8 mouse cellular contexts compared by ENCODE assay signal in genomic region chr5:30915456-30915855, GRCm38 (mm10). TPM values are rescaled to one million over a fixed set of nuclear protein-coding genes. Genes with fewer than 3 reads are reported as not detected.
DNase-seq lines count a peak whose midpoint lies in the region; ATAC-seq and TF ChIP-seq lines count a peak whose summit lies in the region.

No protein-coding gene starts in this region.

- no peak for DNase-seq in kidney, adult 2 months
- no peak for DNase-seq in kidney, adult 9 months
- DNase-seq in left cerebral cortex, postnatal 25 days (ENCODE audit: low spot score in 2 of 2) = no peak
- no peak for DNase-seq in left cerebral cortex, adult 11 months (ENCODE audit: low spot score)
- DNase-seq in layer of hippocampus, postnatal 25 days (ENCODE audit: extremely low spot score in 1 of 2, low spot score in 1 of 2) = no peak

- 0 out of 2 replicates have a peak overlapping the region, but pooled peaks have one; percentile 37 for H3K9ac ChIP-seq in forebrain, embryonic 13.5 days
- H3K9ac ChIP-seq in limb, embryonic 13.5 days = peak overlapping the region; percentile 89

- ATAC-seq in forebrain, embryonic 13.5 days = peak; percentile 58
- ATAC-seq in limb, embryonic 13.5 days (ENCODE audit: low FRiP score, low read depth) = peak; percentile 3; the same call in 1 of the 2 replicates

- no peaks in the 10 kb centered on the region for H3K36me3 ChIP-seq in kidney, adult 2 months (ENCODE audit: control insufficient read depth, insufficient read depth, low read length)
- no peaks in the 10 kb centered on the region for H3K36me3 ChIP-seq in forebrain, embryonic 13.5 days (ENCODE audit: poor library complexity, severe bottlenecking)
- peaks cover 39% of the 10 kb centered on the region for H3K36me3 ChIP-seq in limb, embryonic 13.5 days

- peak overlapping the region; percentile 8; the same call in 1 of the 2 replicates for H3K4me3 ChIP-seq in kidney, adult 2 months (ENCODE audit: insufficient read depth, low read depth, low read length)
- H3K4me3 ChIP-seq in forebrain, embryonic 13.5 days = no peak overlapping the region
- H3K4me3 ChIP-seq in limb, embryonic 13.5 days = peak overlapping the region; percentile 65
- H3K4me3 ChIP-seq in olfactory bulb, adult 2 months (ENCODE audit: insufficient read depth, low read depth, low read length) = no peak overlapping the region

- no peak for TF ChIP-seq POLR2A in kidney, adult 2 months (IDR thresholded peaks at IDR 0.05; ENCODE audit: low read depth, low read length)
- TF ChIP-seq POLR2A in olfactory bulb, adult 2 months (IDR thresholded peaks at IDR 0.05; ENCODE audit: insufficient read depth, low read depth, low read length) = no peak

- H3K9me3 ChIP-seq in forebrain, embryonic 13.5 days (replicated peaks) = no peaks in the 10 kb centered on the region
- no peaks in the 10 kb centered on the region for H3K9me3 ChIP-seq in limb, embryonic 13.5 days

- no peak for TF ChIP-seq CTCF in kidney, adult 2 months (conservative IDR thresholded peaks at IDR 0.05; ENCODE audit: insufficient read depth, insufficient read length, low read depth, low read length)
- no peak for TF ChIP-seq CTCF in olfactory bulb, adult 2 months (IDR thresholded peaks at IDR 0.05; ENCODE audit: insufficient read depth, low read depth, low read length)

- 34% methylated on average over 9 of the region's 9 CpGs for WGBS in kidney, adult 2 months
- 65% methylated on average over 9 of the region's 9 CpGs for WGBS in forebrain, embryonic 13.5 days
- WGBS in limb, embryonic 13.5 days = 42% methylated on average over 9 of the region's 9 CpGs
- WGBS in olfactory bulb, adult 2 months = 70% methylated on average over 9 of the region's 9 CpGs

- H3K4me2 ChIP-seq in forebrain, embryonic 13.5 days = peak overlapping the region; percentile 28
- H3K4me2 ChIP-seq in limb, embryonic 13.5 days (replicated peaks) = peak overlapping the region; percentile 99

- H3K27me3 ChIP-seq in kidney, adult 2 months (replicated peaks; ENCODE audit: control insufficient read depth, insufficient read depth, low read length) = no peaks in the 10 kb centered on the region
- H3K27me3 ChIP-seq in forebrain, embryonic 13.5 days = no peaks in the 10 kb centered on the region
- H3K27me3 ChIP-seq in limb, embryonic 13.5 days = no peaks in the 10 kb centered on the region

- intact Hi-C loops in left cerebral cortex, postnatal 25 days (cut with DNase I) = no loop called here

- H3K4me1 ChIP-seq in kidney, adult 2 months (ENCODE audit: control insufficient read depth, insufficient read depth, low read length) = peaks cover 21% of the 10 kb centered on the region
- peaks cover 44% of the 10 kb centered on the region for H3K4me1 ChIP-seq in forebrain, embryonic 13.5 days
- H3K4me1 ChIP-seq in limb, embryonic 13.5 days = peaks cover 89% of the 10 kb centered on the region
- H3K4me1 ChIP-seq in olfactory bulb, adult 2 months (ENCODE audit: control insufficient read depth, insufficient read depth, low read length) = peaks cover 17% of the 10 kb centered on the region

- peak overlapping the region; percentile 27 for H3K27ac ChIP-seq in kidney, adult 2 months (ENCODE audit: insufficient read depth, low read depth, low read length)
- peak overlapping the region; percentile 31; the same call in 1 of the 2 replicates for H3K27ac ChIP-seq in forebrain, embryonic 13.5 days
- H3K27ac ChIP-seq in limb, embryonic 13.5 days = peak overlapping the region; percentile 99
- H3K27ac ChIP-seq in olfactory bulb, adult 2 months (ENCODE audit: insufficient read depth, low read depth, low read length) = 0 out of 2 replicates have a peak overlapping the region, but pooled peaks have one; percentile 6

RNA-seq across cellular contexts. Expression of gene Emilin1, which starts 2.3 kb away (rescaled TPM):
- polyA plus RNA-seq in kidney, adult 2 months (2012; rRNA removed) = 55.6 and 63.8 TPM in 2 replicates
- polyA plus RNA-seq in forebrain, embryonic 13.5 days (2015; fragmentation: Nextera tagmentation; extraction: Ambion mirVana) = 10.3 and 15.7 TPM in 2 replicates
- 279 and 281 TPM in 2 replicates for polyA plus RNA-seq in limb, embryonic 13.5 days (2015; fragmentation: Nextera tagmentation; extraction: Ambion mirVana)
- polyA plus RNA-seq in olfactory bulb, adult 2 months (2012; ENCODE audit: insufficient read depth, insufficient read length, low replicate concordance, missing spikeins) = not detected in 2 replicates
- 1 to 10 TPM; 2.1 to 2.3 TPM for total RNA-seq in left cerebral cortex, postnatal 25 days (2021)
- total RNA-seq in layer of hippocampus, postnatal 25 days (2021) = 1 to 10 TPM; 2.5 to 3.4 TPM

RNA-seq across cellular contexts. Expression of gene Khk, which starts 5.8 kb away (rescaled TPM):
- polyA plus RNA-seq in kidney, adult 2 months (2012; rRNA removed) = 1,147 and 1,266 TPM in 2 replicates
- polyA plus RNA-seq in forebrain, embryonic 13.5 days (2015; fragmentation: Nextera tagmentation; extraction: Ambion mirVana) = 3.3 and 7.6 TPM in 2 replicates
- 20.0 and 22.6 TPM in 2 replicates for polyA plus RNA-seq in limb, embryonic 13.5 days (2015; fragmentation: Nextera tagmentation; extraction: Ambion mirVana)
- polyA plus RNA-seq in olfactory bulb, adult 2 months (2012; ENCODE audit: insufficient read depth, insufficient read length, low replicate concordance, missing spikeins) = not detected in 2 replicates
- 10 to 100 TPM; 15.1 to 15.9 TPM for total RNA-seq in left cerebral cortex, postnatal 25 days (2021)
- 10 to 100 TPM; 12.3 to 15.5 TPM for total RNA-seq in layer of hippocampus, postnatal 25 days (2021)

RNA-seq across cellular contexts. Expression of gene Ost4, which starts 7.9 kb away (rescaled TPM):
- 377 and 422 TPM in 2 replicates for polyA plus RNA-seq in kidney, adult 2 months (2012; rRNA removed)
- 325 and 333 TPM in 2 replicates for polyA plus RNA-seq in forebrain, embryonic 13.5 days (2015; fragmentation: Nextera tagmentation; extraction: Ambion mirVana)
- 408 and 424 TPM in 2 replicates for polyA plus RNA-seq in limb, embryonic 13.5 days (2015; fragmentation: Nextera tagmentation; extraction: Ambion mirVana)
- polyA plus RNA-seq in olfactory bulb, adult 2 months (2012; ENCODE audit: insufficient read depth, insufficient read length, low replicate concordance, missing spikeins) = not detected in 2 replicates
- 100 to 1,000 TPM in 1 of 2 experiments, 10 to 100 TPM in 1; 98.1 to 103 TPM for total RNA-seq in left cerebral cortex, postnatal 25 days (2021)
- total RNA-seq in layer of hippocampus, postnatal 25 days (2021) = 100 to 1,000 TPM in 1 of 2 experiments, 10 to 100 TPM in 1; 92.7 to 101 TPM

RNA-seq across cellular contexts. Expression of gene Agbl5, which starts 27.0 kb away (rescaled TPM):
- 22.6 and 24.1 TPM in 2 replicates for polyA plus RNA-seq in kidney, adult 2 months (2012; rRNA removed)
- 22.7 and 25.3 TPM in 2 replicates for polyA plus RNA-seq in forebrain, embryonic 13.5 days (2015; fragmentation: Nextera tagmentation; extraction: Ambion mirVana)
- polyA plus RNA-seq in limb, embryonic 13.5 days (2015; fragmentation: Nextera tagmentation; extraction: Ambion mirVana) = 32.5 and 34.0 TPM in 2 replicates
- not detected in 2 replicates for polyA plus RNA-seq in olfactory bulb, adult 2 months (2012; ENCODE audit: insufficient read depth, insufficient read length, low replicate concordance, missing spikeins)
- total RNA-seq in left cerebral cortex, postnatal 25 days (2021) = 10 to 100 TPM; 14.3 to 17.8 TPM
- 10 to 100 TPM; 13.0 to 14.5 TPM for total RNA-seq in layer of hippocampus, postnatal 25 days (2021)

RNA-seq across cellular contexts. Expression of gene Cgref1, which starts 29.9 kb away (rescaled TPM):
- polyA plus RNA-seq in kidney, adult 2 months (2012; rRNA removed) = 387 and 411 TPM in 2 replicates
- polyA plus RNA-seq in forebrain, embryonic 13.5 days (2015; fragmentation: Nextera tagmentation; extraction: Ambion mirVana) = 9.2 and 10.1 TPM in 2 replicates
- 7.6 and 8.7 TPM in 2 replicates for polyA plus RNA-seq in limb, embryonic 13.5 days (2015; fragmentation: Nextera tagmentation; extraction: Ambion mirVana)
- not detected in 2 replicates for polyA plus RNA-seq in olfactory bulb, adult 2 months (2012; ENCODE audit: insufficient read depth, insufficient read length, low replicate concordance, missing spikeins)
- 10 to 100 TPM; 24.8 to 27.7 TPM for total RNA-seq in left cerebral cortex, postnatal 25 days (2021)
- total RNA-seq in layer of hippocampus, postnatal 25 days (2021) = 10 to 100 TPM; 14.5 to 16.7 TPM

Comparison
In these comparisons a context has a peak if more than half of its experiments do, and no peak if none do; other contexts are left out.
1. H3K27ac ChIP-seq: peak in every context shown above with its lines; median percentile 99 in limb, embryonic 13.5 days; 31 in forebrain, embryonic 13.5 days; 27 in kidney, adult 2 months; 6 in olfactory bulb, adult 2 months.
2. H3K4me3 ChIP-seq: peak in kidney, adult 2 months (single experiment) and limb, embryonic 13.5 days (single experiment); none in forebrain, embryonic 13.5 days (single experiment) and olfactory bulb, adult 2 months (single experiment).
3. RNA of gene Emilin1, which starts 2.3 kb away (polyA plus RNA-seq): 279 to 281 TPM in limb, embryonic 13.5 days, 55.6 to 63.8 TPM in kidney, adult 2 months and 10.3 to 15.7 TPM in forebrain, embryonic 13.5 days; not detected in olfactory bulb, adult 2 months; every median in the first group is over 10 times any median in the second.
4. RNA of gene Khk, which starts 5.8 kb away (polyA plus RNA-seq): 1,147 to 1,266 TPM in kidney, adult 2 months; 20.0 to 22.6 TPM in limb, embryonic 13.5 days, 3.3 to 7.6 TPM in forebrain, embryonic 13.5 days and not detected in olfactory bulb, adult 2 months; every median in the first group is over 10 times any median in the second.
5. RNA of gene Ost4, which starts 7.9 kb away (polyA plus RNA-seq): 408 to 424 TPM in limb, embryonic 13.5 days, 377 to 422 TPM in kidney, adult 2 months and 325 to 333 TPM in forebrain, embryonic 13.5 days; not detected in olfactory bulb, adult 2 months; every median in the first group is over 100 times any median in the second.